Mouse (Mus musculus): Measurements from ENCODE around the gene Gigyf2. TPM values are rescaled to one million over a fixed set of nuclear protein-coding genes. Genes with fewer than 3 reads are reported as not detected.

Gigyf2 gene
- polyA plus RNA-seq, 1 experiment from 2014 or later, result 62.9 TPM

DNA sequence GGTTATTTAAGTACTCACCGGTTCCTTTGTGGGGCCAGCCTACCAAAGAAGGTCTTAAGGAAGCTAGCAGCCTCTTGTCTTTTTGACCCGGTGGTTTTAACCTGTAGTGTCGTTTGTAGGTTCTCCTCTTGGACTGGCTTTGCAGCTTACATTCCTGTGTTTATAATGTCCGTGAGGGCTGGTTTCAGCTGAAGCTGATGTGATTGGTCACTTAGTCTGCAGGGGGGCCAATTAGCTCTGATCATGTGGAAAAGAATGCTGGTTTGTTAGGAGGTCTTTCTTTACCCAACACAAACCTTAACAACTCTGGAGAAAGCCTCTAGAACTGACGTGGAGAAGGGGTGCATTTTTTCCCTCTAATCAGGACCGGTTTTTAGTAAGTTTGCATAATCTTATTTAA, 67.8 kb downstream of the Gigyf2 start, which contains the start of gene Kcnj13:
Gene Kcnj13 (minus strand): TSS at position 136 of the 400 bp plus-strand sequence.
- Histone ChIP-seq H3K4me3 (ENCODE audit: low read depth, low read length) (no peak within 1 kb of the TSS), H3K4me2 (ENCODE audit: low read depth) (no peak within 1 kb of the TSS), H3K4me1 (ENCODE audit: control insufficient read depth, insufficient read depth, low read length) (no peaks in the 10 kb centered on the region), H3K27me3 (ENCODE audit: control insufficient read depth, insufficient read depth, low read length) (no peaks in the 10 kb centered on the region), H3K9me3 (ENCODE audit: control insufficient read depth, low read length) (no peaks in the 10 kb centered on the region), H3K9ac (ENCODE audit: low read length) (no peak within 1 kb of the TSS), H3K36me3 (ENCODE audit: control insufficient read depth, insufficient read depth, low read length) (no peaks in the 10 kb centered on the region; the same call in 1 of the 2 replicates), H3K27ac (ENCODE audit: low read depth, low read length) (no peak within 1 kb of the TSS)
- 43% methylated on average over 6 of the region's 6 CpGs for WGBS
- ATAC-seq (ENCODE audit: insufficient read depth, low FRiP score, low TSS enrichment) (no peak), DNase-seq (ENCODE audit: low spot score) (no peak)

DNA sequence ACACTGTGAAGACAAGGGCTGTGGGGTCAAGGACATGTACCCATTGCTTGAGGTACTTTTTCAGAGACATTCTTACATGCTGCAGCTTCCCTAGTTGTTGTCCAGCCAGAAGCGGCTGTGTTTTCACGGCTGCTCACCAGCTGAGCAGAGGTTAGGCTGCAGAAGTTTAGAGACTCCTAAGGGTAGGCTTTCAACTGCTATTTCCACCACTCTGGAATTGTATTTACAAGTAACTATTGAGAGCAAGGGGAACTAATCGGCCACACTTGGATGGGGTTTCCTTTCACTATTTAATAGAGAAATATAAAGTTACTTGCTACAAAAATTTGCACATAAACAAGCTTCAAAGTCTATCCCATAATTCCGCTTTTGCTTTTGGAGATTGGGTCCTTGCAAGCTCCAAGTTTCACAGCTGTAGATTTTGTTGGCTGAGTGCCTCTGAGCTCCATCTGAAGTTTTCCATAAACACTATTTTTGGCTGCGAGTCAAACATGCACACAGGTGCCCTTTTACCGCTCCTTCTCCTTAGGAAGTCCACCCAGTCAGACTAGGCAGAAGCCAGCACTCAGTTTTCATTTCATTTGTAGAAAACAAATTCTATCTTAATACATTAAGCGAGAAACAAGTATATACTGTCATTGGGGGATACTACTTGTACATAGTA, 70.3 kb downstream of the Gigyf2 start:
- Histone ChIP-seq H3K4me1 (ENCODE audit: control insufficient read depth, insufficient read depth, low read length) (no peaks in the 10 kb centered on the region), H3K27me3 (ENCODE audit: control insufficient read depth, insufficient read depth, low read length) (no peaks in the 10 kb centered on the region), H3K4me3 (ENCODE audit: low read depth, low read length) (no peak overlapping the region), H3K27ac (ENCODE audit: low read depth, low read length) (no peak overlapping the region), H3K9ac (ENCODE audit: low read length) (no peak overlapping the region), H3K4me2 (ENCODE audit: low read depth) (no peak overlapping the region), H3K36me3 (ENCODE audit: control insufficient read depth, insufficient read depth, low read length) (no peaks in the 10 kb centered on the region), H3K9me3 (ENCODE audit: control insufficient read depth, low read length) (no peaks in the 10 kb centered on the region)
- DNase-seq (ENCODE audit: low spot score) (no peak), ATAC-seq (ENCODE audit: insufficient read depth, low FRiP score, low TSS enrichment) (no peak)
- WGBS, result 91% methylated on average over 7 of the region's 7 CpGs

DNA sequence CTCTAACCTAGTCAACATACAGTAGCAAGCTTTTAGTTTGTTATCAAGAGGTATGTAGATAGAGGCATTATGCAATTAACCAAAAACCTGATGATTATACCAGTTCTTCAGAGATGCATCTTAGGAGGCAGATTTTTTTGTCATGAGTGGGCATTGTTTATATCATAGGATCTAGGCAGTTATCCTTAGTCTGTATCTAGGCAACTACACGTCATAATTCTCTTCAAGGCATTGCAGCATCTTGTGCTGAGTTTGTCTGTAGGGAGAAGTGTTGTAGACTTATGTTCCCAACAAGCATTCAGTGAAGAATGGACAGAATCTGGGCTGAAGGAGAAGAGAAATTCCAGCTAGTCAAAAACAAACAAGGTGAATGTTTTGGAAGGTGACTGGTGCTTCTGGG, 77.9 kb downstream of the Gigyf2 start:
- no peaks in the 10 kb centered on the region for H3K9me3 ChIP-seq (ENCODE audit: control insufficient read depth, low read length)
- H3K27me3 ChIP-seq (ENCODE audit: control insufficient read depth, insufficient read depth, low read length), result no peaks in the 10 kb centered on the region
- 93% methylated on average over 1 of the region's 1 CpGs for WGBS

DNA sequence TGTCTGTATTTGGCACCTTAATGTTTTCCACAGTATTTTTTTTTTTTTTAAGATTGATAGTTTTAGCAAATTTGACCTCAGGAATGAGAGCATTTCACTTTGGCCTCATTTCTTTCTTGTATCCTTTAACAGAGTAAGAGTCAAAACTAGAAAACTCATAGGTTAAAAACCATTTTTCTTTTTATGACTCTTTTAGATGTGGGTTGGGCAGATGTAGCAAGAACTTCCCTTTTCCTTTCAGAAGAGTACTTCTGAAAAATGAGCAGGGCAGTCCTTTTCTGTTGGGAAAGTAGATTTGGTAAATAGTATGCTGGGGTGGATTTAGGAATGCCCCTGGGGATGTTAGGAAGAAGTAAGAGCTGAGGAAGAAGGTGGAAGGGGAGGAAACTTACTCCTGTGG, 79.2 kb downstream of the Gigyf2 start:
- no peak for ATAC-seq (ENCODE audit: insufficient read depth, low FRiP score, low TSS enrichment)

More for the DNA sequence above, 77.9 kb downstream of the Gigyf2 start:
- ATAC-seq (ENCODE audit: insufficient read depth, low FRiP score, low TSS enrichment) (no peak), DNase-seq (ENCODE audit: low spot score) (no peak)
- Histone ChIP-seq H3K9ac (ENCODE audit: low read length) (no peak overlapping the region), H3K36me3 (ENCODE audit: control insufficient read depth, insufficient read depth, low read length) (peaks cover 4% of the 10 kb centered on the region; the same call in 1 of the 2 replicates), H3K4me1 (ENCODE audit: control insufficient read depth, insufficient read depth, low read length) (no peaks in the 10 kb centered on the region), H3K27ac (ENCODE audit: low read depth, low read length) (no peak overlapping the region), H3K4me3 (ENCODE audit: low read depth, low read length) (no peak overlapping the region), H3K4me2 (ENCODE audit: low read depth) (no peak overlapping the region)

DNA sequence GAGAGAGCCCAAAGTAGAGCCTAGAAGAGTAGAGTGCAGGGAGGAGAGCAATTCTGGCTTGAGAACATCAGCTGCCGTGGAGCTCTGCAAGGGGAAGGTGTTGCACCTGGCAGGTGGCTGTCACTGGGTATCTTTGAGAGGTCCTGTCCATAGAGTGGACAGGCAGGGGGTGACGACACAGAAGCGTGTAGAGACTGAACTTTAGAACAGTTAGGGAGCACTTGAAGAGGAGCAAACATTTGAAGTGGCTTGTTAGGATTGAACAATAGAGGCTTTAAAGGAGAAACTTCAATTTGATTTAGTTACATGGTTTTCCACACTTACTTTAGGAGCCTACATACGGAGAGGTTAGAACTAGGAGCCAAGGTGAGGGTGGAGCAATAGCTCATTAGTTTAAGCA, 82.6 kb downstream of the Gigyf2 start:
- H3K4me1 ChIP-seq (ENCODE audit: control insufficient read depth, insufficient read depth, low read length), result no peaks in the 10 kb centered on the region
- no peak overlapping the region for H3K4me3 ChIP-seq (ENCODE audit: low read depth, low read length)
- no peak overlapping the region for H3K9ac ChIP-seq (ENCODE audit: low read length)
- ATAC-seq (ENCODE audit: insufficient read depth, low FRiP score, low TSS enrichment) (no peak), DNase-seq (ENCODE audit: low spot score) (no peak)
- H3K27ac ChIP-seq (ENCODE audit: low read depth, low read length), result no peak overlapping the region
- no peaks in the 10 kb centered on the region for H3K9me3 ChIP-seq (ENCODE audit: control insufficient read depth, low read length)
- H3K27me3 ChIP-seq (ENCODE audit: control insufficient read depth, insufficient read depth, low read length), result no peaks in the 10 kb centered on the region
- no peak overlapping the region for H3K4me2 ChIP-seq (ENCODE audit: low read depth)
- H3K36me3 ChIP-seq (ENCODE audit: control insufficient read depth, insufficient read depth, low read length), result peaks cover 6% of the 10 kb centered on the region; the same call in 1 of the 2 replicates
- 92% methylated on average over 4 of the region's 4 CpGs for WGBS

More for the DNA sequence above, 79.2 kb downstream of the Gigyf2 start:
- Histone ChIP-seq H3K9ac (ENCODE audit: low read length) (no peak overlapping the region), H3K4me2 (ENCODE audit: low read depth) (no peak overlapping the region), H3K27ac (ENCODE audit: low read depth, low read length) (no peak overlapping the region), H3K36me3 (ENCODE audit: control insufficient read depth, insufficient read depth, low read length) (peaks cover 6% of the 10 kb centered on the region; the same call in 1 of the 2 replicates), H3K4me3 (ENCODE audit: low read depth, low read length) (no peak overlapping the region), H3K4me1 (ENCODE audit: control insufficient read depth, insufficient read depth, low read length) (no peaks in the 10 kb centered on the region), H3K9me3 (ENCODE audit: control insufficient read depth, low read length) (no peaks in the 10 kb centered on the region), H3K27me3 (ENCODE audit: control insufficient read depth, insufficient read depth, low read length) (no peaks in the 10 kb centered on the region)
- no peak for DNase-seq (ENCODE audit: low spot score)

DNA sequence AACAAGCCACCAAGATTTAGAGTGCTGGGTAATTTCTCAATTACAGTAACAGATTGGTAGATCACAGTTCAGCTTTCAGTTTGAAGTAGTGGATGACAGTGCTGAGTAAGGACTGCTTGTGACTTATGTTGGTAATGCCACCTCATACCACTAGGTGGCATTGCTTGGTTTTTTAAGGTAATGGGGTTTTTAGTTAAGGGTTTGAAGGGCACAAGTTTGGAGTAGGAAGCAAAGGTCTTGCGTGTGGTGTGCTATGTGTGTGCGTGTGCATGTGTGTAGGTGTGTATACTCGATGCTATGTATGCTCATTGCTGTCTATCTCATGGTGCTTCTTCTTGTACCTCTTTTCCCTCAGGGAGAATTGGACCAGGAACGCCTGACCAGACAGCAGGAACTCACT, 91.9 kb downstream of the Gigyf2 start:
- no peaks in the 10 kb centered on the region for H3K4me1 ChIP-seq (ENCODE audit: control insufficient read depth, insufficient read depth, low read length)
- H3K4me2 ChIP-seq (ENCODE audit: low read depth), result no peak overlapping the region
- H3K27ac ChIP-seq (ENCODE audit: low read depth, low read length), result no peak overlapping the region
- H3K27me3 ChIP-seq (ENCODE audit: control insufficient read depth, insufficient read depth, low read length), result no peaks in the 10 kb centered on the region
- WGBS, result 94% methylated on average over 4 of the region's 4 CpGs
- ATAC-seq (ENCODE audit: insufficient read depth, low FRiP score, low TSS enrichment) (no peak), DNase-seq (ENCODE audit: low spot score) (no peak)
- H3K36me3 ChIP-seq (ENCODE audit: control insufficient read depth, insufficient read depth, low read length), result 0 out of 2 replicates have a peak, but pooled peaks cover 4% of the 10 kb centered on the region
- no peak overlapping the region for H3K4me3 ChIP-seq (ENCODE audit: low read depth, low read length)
- no peaks in the 10 kb centered on the region for H3K9me3 ChIP-seq (ENCODE audit: control insufficient read depth, low read length)
- H3K9ac ChIP-seq (ENCODE audit: low read length), result no peak overlapping the region

DNA sequence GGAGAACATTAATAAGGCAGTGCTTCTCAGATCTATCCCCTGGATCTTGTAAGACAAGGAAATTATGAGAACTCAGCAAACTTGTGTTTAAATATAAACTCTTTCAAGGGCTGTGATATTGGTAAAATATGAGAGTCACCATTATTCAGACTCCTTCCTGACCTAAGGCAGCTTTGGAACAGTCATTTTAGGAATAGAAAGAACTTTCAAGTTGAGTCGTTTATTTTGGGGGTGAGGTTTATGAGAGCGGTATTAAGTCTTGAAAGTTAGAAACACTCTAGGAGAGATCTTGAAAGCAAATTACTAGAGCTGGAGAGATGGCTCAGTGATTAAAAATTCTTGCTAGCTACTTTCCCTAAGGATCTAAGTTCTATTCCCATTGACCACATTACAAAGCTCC, 108.3 kb downstream of the Gigyf2 start:
- Histone ChIP-seq H3K4me1 (ENCODE audit: control insufficient read depth, insufficient read depth, low read length) (no peaks in the 10 kb centered on the region), H3K4me2 (ENCODE audit: low read depth) (no peak overlapping the region), H3K9ac (ENCODE audit: low read length) (no peak overlapping the region), H3K9me3 (ENCODE audit: control insufficient read depth, low read length) (no peaks in the 10 kb centered on the region), H3K4me3 (ENCODE audit: low read depth, low read length) (no peak overlapping the region), H3K27ac (ENCODE audit: low read depth, low read length) (no peak overlapping the region), H3K27me3 (ENCODE audit: control insufficient read depth, insufficient read depth, low read length) (no peaks in the 10 kb centered on the region), H3K36me3 (ENCODE audit: control insufficient read depth, insufficient read depth, low read length) (peaks cover 11% of the 10 kb centered on the region)
- ATAC-seq (ENCODE audit: insufficient read depth, low FRiP score, low TSS enrichment) (no peak), DNase-seq (ENCODE audit: low spot score) (no peak)
- WGBS, result 95% methylated on average over 2 of the region's 2 CpGs

DNA sequence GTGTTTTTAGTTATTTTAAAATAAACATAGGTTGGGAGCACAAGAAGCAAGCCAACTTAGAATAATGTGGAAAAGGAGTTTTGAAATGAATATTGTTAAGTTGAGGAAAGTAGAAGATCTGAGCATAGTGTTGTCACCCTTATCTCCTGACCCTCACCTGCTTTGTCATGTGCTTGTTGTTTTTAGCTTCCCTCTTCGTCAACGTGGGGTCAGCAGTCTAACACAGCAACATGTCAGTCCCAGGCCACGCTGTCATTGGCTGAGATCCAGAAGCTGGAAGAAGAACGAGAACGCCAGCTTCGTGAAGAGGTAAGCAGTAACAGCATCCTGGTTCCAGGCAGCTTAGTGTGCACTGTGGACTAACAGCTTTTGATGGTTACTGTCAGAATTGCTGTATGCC, 109.8 kb downstream of the Gigyf2 start:
- WGBS, result 91% methylated on average over 6 of the region's 6 CpGs
- no peaks in the 10 kb centered on the region for H3K27me3 ChIP-seq (ENCODE audit: control insufficient read depth, insufficient read depth, low read length)
- H3K9me3 ChIP-seq (ENCODE audit: control insufficient read depth, low read length), result no peaks in the 10 kb centered on the region
- DNase-seq (ENCODE audit: low spot score) (no peak), ATAC-seq (ENCODE audit: insufficient read depth, low FRiP score, low TSS enrichment) (no peak)
- no peak overlapping the region for H3K4me3 ChIP-seq (ENCODE audit: low read depth, low read length)
- H3K9ac ChIP-seq (ENCODE audit: low read length), result no peak overlapping the region
- peaks cover 14% of the 10 kb centered on the region for H3K36me3 ChIP-seq (ENCODE audit: control insufficient read depth, insufficient read depth, low read length)
- no peaks in the 10 kb centered on the region for H3K4me1 ChIP-seq (ENCODE audit: control insufficient read depth, insufficient read depth, low read length)
- no peak overlapping the region for H3K4me2 ChIP-seq (ENCODE audit: low read depth)
- no peak overlapping the region for H3K27ac ChIP-seq (ENCODE audit: low read depth, low read length)
